Mouse (Mus musculus) small intestine, adult 2 months (tissue): ENCODE data around the gene Ttc21a. TPM values are rescaled to one million over a fixed set of nuclear protein-coding genes. Genes with fewer than 3 reads are reported as not detected.

Experiments
- H3K27ac ChIP-seq: fragments of 200-500 bp; 2 replicates; pipeline ENCODE4 v1.5.1; 2012; ENCODE audit warnings: low read depth, low read length, control low read depth, inconsistent platforms; ENCODE audit not compliant: insufficient read depth
- H3K27me3 ChIP-seq: fragments of 200-500 bp; 2 replicates; pipeline ENCODE4 v1.6.1; 2012; ENCODE audit warnings: mild to moderate bottlenecking, moderate library complexity, low read length, inconsistent platforms; ENCODE audit not compliant: control insufficient read depth, insufficient read depth
- H3K36me3 ChIP-seq: fragments of 200-500 bp; 2 replicates; pipeline ENCODE4 v1.6.1; 2012; ENCODE audit warnings: mild to moderate bottlenecking, low read length, control low read depth, inconsistent platforms; ENCODE audit not compliant: control insufficient read depth, insufficient read depth
- H3K4me1 ChIP-seq: fragments of 200-500 bp; 2 replicates; pipeline ENCODE4 v1.6.1; 2012; ENCODE audit warnings: low read length, inconsistent platforms, mixed read lengths; ENCODE audit not compliant: control insufficient read depth, insufficient read depth, insufficient read length
- H3K4me3 ChIP-seq: fragments of 200-500 bp; 2 replicates; pipeline ENCODE4 v1.5.1; 2012; ENCODE audit warnings: low read depth, mild to moderate bottlenecking, control low read depth, inconsistent platforms, low read length, moderate library complexity
- CTCF ChIP-seq: fragments of 200-500 bp; IDR thresholded peaks from 2 replicates; pipeline ENCODE4 v1.5.1; 2012; ENCODE audit warnings: low read depth, mild to moderate bottlenecking, control low read depth, inconsistent platforms, low read length, moderate library complexity, mixed read lengths; ENCODE audit not compliant: insufficient replicate concordance, insufficient read length; ENCODE audit errors: extremely low read depth
- POLR2A ChIP-seq: fragments of 200-500 bp; IDR thresholded peaks from 2 replicates; pipeline ENCODE4 v1.6.1; 2012; ENCODE audit warnings: low read depth, mild to moderate bottlenecking, control low read depth, inconsistent platforms, low read length, moderate library complexity
- WGBS: fragments of 180-500 bp; shearing (Covaris S2); methylation state at CpG from one replicate; pipeline ENCODE4 v1.1.7; 2018; 5-methylcytosine and 5-hydroxymethylcytosine counted together
- polyA plus RNA-seq: library from polyadenylated mRNA; depleted of rRNA; stranded (reverse); fragments of >200 nt; gene quantifications from 2 replicates; pipeline ENCODE4 v1.2.3, GENCODE M21; 2012

The Ttc21a gene
- polyA plus RNA-seq, 1 experiment, result not detected

GRCm38 (mm10) chr9:119941407-119941806 lies 4.0 kb downstream of the Ttc21a start:
- Histone ChIP-seq H3K27me3 (no peaks in the 10 kb centered on the region), H3K4me3 (no peak overlapping the region), H3K27ac (no peak overlapping the region), H3K36me3 (no peaks in the 10 kb centered on the region), H3K4me1 (peaks cover 13% of the 10 kb centered on the region)
- WGBS, result 59% methylated on average over 5 of the region's 5 CpGs
- no peak for TF ChIP-seq CTCF
- TF ChIP-seq POLR2A, result no peak

DNA sequence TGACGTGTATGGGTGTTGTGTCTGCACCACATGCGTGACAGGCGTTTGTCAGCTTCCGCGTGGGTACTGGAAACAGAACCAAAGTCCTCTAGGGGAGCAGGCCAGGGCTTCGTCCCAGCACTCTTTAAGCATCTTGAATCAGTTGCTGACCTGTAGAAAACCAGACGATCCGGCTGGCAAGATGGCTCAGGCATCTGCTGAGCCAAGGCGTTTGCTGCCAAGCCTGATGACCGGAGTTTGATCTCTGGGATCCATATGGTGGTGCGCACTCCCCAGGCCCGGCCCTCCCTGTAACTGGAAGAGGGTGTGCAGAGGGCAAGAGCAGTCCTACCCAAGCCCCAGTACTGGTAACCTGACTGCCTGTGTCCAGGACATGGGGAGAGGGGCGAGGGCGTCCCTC lies 4.5 kb downstream of the Ttc21a start:
- no peak overlapping the region for H3K27ac ChIP-seq
- H3K27me3 ChIP-seq, result no peaks in the 10 kb centered on the region
- TF ChIP-seq CTCF, result no peak
- TF ChIP-seq POLR2A, result no peak
- WGBS, result 84% methylated on average over 14 of the region's 14 CpGs
- no peak overlapping the region for H3K4me3 ChIP-seq
- peaks cover 11% of the 10 kb centered on the region for H3K4me1 ChIP-seq
- H3K36me3 ChIP-seq, result no peaks in the 10 kb centered on the region

DNA sequence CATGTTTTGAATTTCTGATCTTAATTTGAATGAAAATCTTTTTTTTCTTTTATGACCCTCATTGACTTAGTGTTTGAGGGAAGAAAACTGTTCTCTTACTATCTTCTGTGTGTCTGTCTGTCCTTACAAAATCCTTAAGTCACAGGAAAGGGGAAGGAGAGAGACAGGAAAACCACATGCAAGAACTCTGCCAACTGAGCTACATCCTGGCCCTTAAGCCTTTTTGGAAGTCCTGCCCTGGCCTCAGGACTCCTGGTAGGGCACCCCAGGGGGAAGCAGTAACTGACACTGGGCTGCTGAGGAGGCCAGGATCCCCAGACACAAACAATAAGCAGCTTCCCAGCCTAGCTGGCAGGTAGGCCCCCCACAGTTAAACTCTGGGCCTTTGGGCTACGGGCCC lies 5.9 kb downstream of the Ttc21a start:
- H3K4me1 ChIP-seq, result peaks cover 4% of the 10 kb centered on the region; the same call in 1 of the 2 replicates
- H3K27me3 ChIP-seq, result no peaks in the 10 kb centered on the region
- no peak for TF ChIP-seq POLR2A
- TF ChIP-seq CTCF, result no peak
- no peak overlapping the region for H3K4me3 ChIP-seq
- WGBS, result 100% methylated on average over 1 of the region's 1 CpGs
- H3K27ac ChIP-seq, result no peak overlapping the region
- no peaks in the 10 kb centered on the region for H3K36me3 ChIP-seq

- 73% methylated on average over 12 of the region's 12 CpGs for WGBS
- Histone ChIP-seq H3K36me3 (no peaks in the 10 kb centered on the region), H3K27me3 (no peaks in the 10 kb centered on the region), H3K4me3 (no peak overlapping the region), H3K4me1 (no peaks in the 10 kb centered on the region), H3K27ac (no peak overlapping the region)
- TF ChIP-seq CTCF (peak; percentile 53; the same call in 1 of the 2 replicates), POLR2A (no peak)
Measured at GRCm38 (mm10) chr9:119945173-119945900, 7.9 kb downstream of the Ttc21a start.

- H3K27me3 ChIP-seq, result no peaks in the 10 kb centered on the region
- 51% methylated on average over 3 of the region's 3 CpGs for WGBS
- H3K4me1 ChIP-seq, result no peaks in the 10 kb centered on the region
- H3K36me3 ChIP-seq, result no peaks in the 10 kb centered on the region
- TF ChIP-seq CTCF (no peak), POLR2A (no peak)
- no peak overlapping the region for H3K27ac ChIP-seq
- no peak overlapping the region for H3K4me3 ChIP-seq
Measured at GRCm38 (mm10) chr9:119948804-119949203, 11.4 kb downstream of the Ttc21a start.

DNA sequence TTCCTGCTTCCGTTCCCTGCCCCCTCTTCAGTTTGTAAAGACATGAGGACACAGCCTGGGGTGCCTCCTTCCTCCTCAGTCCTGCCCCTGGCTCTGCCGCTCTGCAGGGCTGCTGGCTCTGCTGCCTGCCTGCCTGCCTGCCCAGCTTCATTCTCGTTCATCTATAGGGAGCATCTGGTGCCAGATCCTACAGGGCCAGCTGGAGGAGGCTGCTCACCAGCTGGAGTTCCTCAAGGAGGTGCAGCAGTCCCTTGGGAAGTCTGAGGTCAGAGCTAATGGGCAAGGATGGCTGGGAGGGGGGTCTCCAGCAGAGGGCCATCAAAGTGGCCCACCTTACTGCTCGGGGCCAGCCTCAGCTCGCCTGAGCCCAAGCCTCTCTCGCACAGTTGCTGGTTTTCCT lies 13.0 kb downstream of the Ttc21a start:
- no peaks in the 10 kb centered on the region for H3K27me3 ChIP-seq
- WGBS, result 56% methylated on average over 6 of the region's 6 CpGs
- no peak overlapping the region for H3K4me3 ChIP-seq
- H3K27ac ChIP-seq, result no peak overlapping the region
- no peaks in the 10 kb centered on the region for H3K36me3 ChIP-seq
- no peaks in the 10 kb centered on the region for H3K4me1 ChIP-seq
- TF ChIP-seq POLR2A (no peak), CTCF (no peak)

- H3K27me3 ChIP-seq, result no peaks in the 10 kb centered on the region
- TF ChIP-seq CTCF, result no peak
- TF ChIP-seq POLR2A, result no peak
- 78% methylated on average over 9 of the region's 9 CpGs for WGBS
- no peaks in the 10 kb centered on the region for H3K36me3 ChIP-seq
- no peak overlapping the region for H3K27ac ChIP-seq
- no peak overlapping the region for H3K4me3 ChIP-seq
- H3K4me1 ChIP-seq, result no peaks in the 10 kb centered on the region
Measured at GRCm38 (mm10) chr9:119951388-119951787, 14.0 kb downstream of the Ttc21a start.
